Mouse (Mus musculus): ENCODE measurements around the gene Sult2a3.

DNA sequence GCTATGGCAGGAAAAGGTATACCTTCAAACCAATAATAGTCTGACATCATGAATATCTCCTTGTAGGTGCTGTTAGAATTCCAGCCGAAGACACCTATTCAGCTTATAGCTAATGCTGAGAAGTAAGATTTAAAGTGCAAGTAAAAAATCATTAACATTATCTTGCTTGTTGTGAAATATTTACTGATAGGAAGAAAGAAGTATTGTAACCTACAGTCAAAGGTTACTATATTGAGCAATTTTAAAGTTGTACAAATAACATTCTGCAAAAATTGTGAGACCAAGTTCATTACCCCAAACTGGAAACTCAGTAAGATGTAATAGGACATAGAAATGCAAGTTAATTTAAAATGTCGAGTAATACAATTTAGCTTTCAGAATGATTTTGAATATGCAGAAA is at the start of gene Sult2a3:
- TF ChIP-seq CTCF (IDR thresholded peaks at IDR 0.05; ENCODE audit: borderline replicate concordance, extremely low read depth, insufficient read depth, insufficient read length) (no peak), POLR2A (IDR thresholded peaks at IDR 0.05; ENCODE audit: borderline replicate concordance, extremely low read depth, insufficient read depth, insufficient read length, poor library complexity, severe bottlenecking) (no peak)

All from brain, embryonic 14.5 days (tissue).